Mouse (Mus musculus): ENCODE data around the gene Msi2.

- TF ChIP-seq GATA1 (IDR thresholded peaks at IDR 0.05; ENCODE audit: borderline replicate concordance, low read length) (no peak), FLI1 (IDR thresholded peaks at IDR 0.05; ENCODE audit: low read length) (no peak)
Measured at GRCm38 (mm10) chr11:88728508-88728890, 10.2 kb upstream of the Msi2 start.
